In genomic region chr10:95599740-95600139, GRCm38 (mm10) we compare ENCODE assay signal across 18 mouse cellular contexts. TPM values are rescaled to one million over a fixed set of nuclear protein-coding genes. Genes with fewer than 3 reads are reported as not detected.
A peak's percentile ranks its signal among the peaks of the same experiment; 100 is the strongest.
DNase-seq lines count a peak whose midpoint lies in the region; ATAC-seq lines count a peak whose summit lies in the region.
"Had no signal": no experiment of that assay in that cellular context is flagged by ENCODE, and none has a peak within 500 bp of the region (broad histone marks: within the 10 kb centered on the region; RNA-seq: fewer than 3 reads in every experiment).

No protein-coding gene starts in this region.

- no peak for DNase-seq in frontal cortex, postnatal 10 days (ENCODE audit: low spot score in 2 of 2)
- DNase-seq in layer of hippocampus, adult 9-11 months, result peak; percentile 32
- no peak for DNase-seq in layer of hippocampus, postnatal 10 days (ENCODE audit: low spot score in 2 of 2)
- DNase-seq in brain, adult 2 months (ENCODE audit: low read depth, low spot score), result peak; percentile 74
- peak; percentile 71 for DNase-seq in telencephalon, adult 2 months (ENCODE audit: low read depth, low spot score)
- DNase-seq: adrenal gland, adult 2 months; adrenal gland, postnatal 14 days; cerebellum, adult 11-12 months; cerebellum, adult 8-10 months; cerebellum, postnatal 10 days; cerebellum, postnatal 36 days; embryo, embryonic 11 days; gastrocnemius, postnatal 25 days; heart, adult 2 months; heart, postnatal 14 days had no signal

- ATAC-seq in frontal cortex, adult (ENCODE audit: low TSS enrichment), result peak; percentile 74
- ATAC-seq: CD4-positive, CD25-positive, alpha-beta regulatory T cell, adult 4 months; forebrain, embryonic 13.5 days had no signal

RNA-seq across cellular contexts. Expression of gene Nudt4, which starts 35.8 kb away (rescaled TPM):
- total RNA-seq in layer of hippocampus, postnatal 10 days (2021), result 10 to 100 TPM; 91.1 to 92.9 TPM

Comparison
In these comparisons a context has a peak if more than half of its experiments do, and no peak if none do; other contexts are left out.
1. DNase-seq: peak in layer of hippocampus, adult 9-11 months (single experiment), brain, adult 2 months (single experiment) and telencephalon, adult 2 months (single experiment); none in frontal cortex, postnatal 10 days (0 of 2) and layer of hippocampus, postnatal 10 days (0 of 2).